Mouse (Mus musculus): Measurements from ENCODE around the gene Scai.
"Not testable (repeated sequence)": the region's sequence is repeated elsewhere in the genome, so short reads cannot be mapped to it uniquely, and the experiment has no call there.

The Scai gene

GRCm38 (mm10) chr2:39129526-39130326 lies 60.8 kb downstream of the Scai start:
- DNase-seq (ENCODE audit: low spot score): no peak

- DNase-seq (ENCODE audit: low spot score): no peak
Observed at GRCm38 (mm10) chr2:39124167-39124566, 66.4 kb downstream of the Scai start.

GRCm38 (mm10) chr2:39121137-39121536 lies 69.4 kb downstream of the Scai start:
- DNase-seq (ENCODE audit: low spot score): no peak

GRCm38 (mm10) chr2:39116583-39116982 lies 74.0 kb downstream of the Scai start:
- no peak for DNase-seq (ENCODE audit: low spot score)

GRCm38 (mm10) chr2:39114093-39114492 lies 76.4 kb downstream of the Scai start:
- DNase-seq (ENCODE audit: low spot score): no peak

GRCm38 (mm10) chr2:39110514-39110913 lies 80.0 kb downstream of the Scai start:
- DNase-seq (ENCODE audit: low spot score): no peak

- DNase-seq (ENCODE audit: low spot score): not testable (repeated sequence)
Observed at GRCm38 (mm10) chr2:39109712-39110111, 80.8 kb downstream of the Scai start.

GRCm38 (mm10) chr2:39099951-39100350 lies 90.6 kb downstream of the Scai start:
- not testable (repeated sequence) for DNase-seq (ENCODE audit: low spot score)

GRCm38 (mm10) chr2:39097993-39098392 lies 92.5 kb downstream of the Scai start:
- DNase-seq (ENCODE audit: low spot score): no peak

GRCm38 (mm10) chr2:39091966-39092365 lies 98.6 kb downstream of the Scai start:
- no peak for DNase-seq (ENCODE audit: low spot score)

- DNase-seq (ENCODE audit: low spot score): no peak
Observed at GRCm38 (mm10) chr2:39082706-39083105, 107.8 kb downstream of the Scai start.

GRCm38 (mm10) chr2:39070666-39071065 lies 119.9 kb downstream of the Scai start:
- DNase-seq (ENCODE audit: low spot score): no peak

GRCm38 (mm10) chr2:39069096-39069495 lies 121.4 kb downstream of the Scai start:
- DNase-seq (ENCODE audit: low spot score): no peak

GRCm38 (mm10) chr2:39065400-39065987 lies 125.0 kb downstream of the Scai start, which contains the start of gene Golga1:
Gene Golga1 (minus strand): TSS chr2:39065541.
- peak; percentile 92 for DNase-seq (ENCODE audit: low spot score)

- DNase-seq (ENCODE audit: low spot score): no peak
Observed at GRCm38 (mm10) chr2:39064687-39065399, 125.7 kb downstream of the Scai start.

GRCm38 (mm10) chr2:39048515-39048914 lies 142.0 kb downstream of the Scai start:
- DNase-seq (ENCODE audit: low spot score): no peak

GRCm38 (mm10) chr2:39040215-39040614 lies 150.3 kb downstream of the Scai start:
- no peak for DNase-seq (ENCODE audit: low spot score)

GRCm38 (mm10) chr2:39031611-39032010 lies 158.9 kb downstream of the Scai start:
- no peak for DNase-seq (ENCODE audit: low spot score)

GRCm38 (mm10) chr2:39020004-39020403 lies 170.5 kb downstream of the Scai start:
- DNase-seq (ENCODE audit: low spot score): no peak

GRCm38 (mm10) chr2:39016581-39016980 lies 174.0 kb downstream of the Scai start:
- no peak for DNase-seq (ENCODE audit: low spot score)
